Mouse (Mus musculus): Measurements from ENCODE around the gene Gpr171.

DNA sequence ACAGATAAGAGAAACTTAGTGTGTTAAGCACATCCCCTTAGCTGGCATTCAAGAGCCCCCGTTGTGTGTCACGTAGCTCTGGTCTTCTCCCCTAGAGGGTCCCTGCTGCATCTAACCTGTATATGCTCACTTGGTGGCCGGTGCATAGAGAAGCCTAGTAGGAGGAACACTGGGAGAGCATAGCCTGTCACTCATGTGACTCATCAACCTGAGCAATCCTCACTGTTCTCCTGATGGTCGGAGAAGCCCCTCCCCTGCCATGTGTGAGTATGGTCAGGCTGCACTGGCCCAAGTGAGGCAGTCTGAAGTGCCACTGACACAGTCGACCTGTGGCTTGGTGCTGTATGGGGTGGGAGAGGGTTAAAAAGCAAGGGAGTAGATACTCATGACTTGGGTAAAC lies 23.4 kb upstream of the Gpr171 start:
- TF ChIP-seq CTCF (IDR thresholded peaks at IDR 0.05; ENCODE audit: insufficient read depth, low read length) (no peak), POLR2A (IDR thresholded peaks at IDR 0.05; ENCODE audit: borderline replicate concordance, extremely low read depth, low read depth, low read length) (no peak)

All from lung, adult 2 months (tissue).